Mouse (Mus musculus) kidney, adult 9 months (tissue): ENCODE results near the gene Atp6v0e.

Experiments used
- DNase-seq: peaks from one replicate; pipeline ENCODE4 v3.0.0; 2022

The Atp6v0e gene

DNA sequence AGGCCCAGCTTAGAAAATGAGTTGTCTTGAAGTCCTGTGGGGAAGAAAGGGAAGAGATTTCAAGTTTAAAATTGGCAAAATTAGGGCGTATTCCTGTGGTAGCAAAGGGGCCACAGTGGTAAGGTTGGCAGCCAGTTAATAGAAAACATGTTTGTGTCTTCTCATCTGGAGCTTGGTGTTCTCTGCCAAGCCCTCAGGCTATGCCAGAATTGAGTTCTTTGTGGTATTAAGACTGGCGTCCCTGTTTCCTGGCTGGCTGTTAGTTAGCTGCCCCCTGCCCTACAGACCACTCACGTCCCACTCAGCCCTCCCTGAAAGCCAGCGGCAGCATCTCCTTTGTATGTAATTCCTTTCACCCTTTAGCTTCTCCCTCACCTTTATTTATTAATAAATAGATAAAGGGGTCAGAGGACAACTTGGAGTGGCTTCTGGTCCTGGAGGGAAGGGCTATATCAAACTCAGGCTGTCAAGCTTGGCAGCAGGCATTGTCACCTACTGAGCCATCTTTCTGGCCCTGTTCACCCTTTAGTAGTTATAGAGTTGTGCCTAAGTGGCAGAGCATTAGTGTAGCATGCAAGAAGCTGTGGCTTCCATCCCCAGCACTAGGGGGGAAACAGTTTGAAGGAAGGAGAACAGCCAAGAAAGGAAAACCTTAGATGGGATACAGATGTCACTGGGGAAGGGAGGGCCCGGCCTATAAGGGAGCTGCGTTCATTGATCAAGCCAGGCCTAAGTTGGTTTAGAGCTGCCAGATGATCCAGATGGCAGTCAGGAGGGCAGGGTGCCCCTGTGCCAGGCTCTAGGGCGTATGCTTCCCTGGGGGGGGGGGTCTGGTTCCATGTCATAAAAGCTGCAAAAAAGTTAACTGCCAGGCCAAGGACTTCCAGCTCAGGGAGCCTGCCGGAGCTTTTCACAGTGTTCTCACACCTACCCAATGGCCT lies 26.0 kb downstream of the Atp6v0e start:
- DNase-seq, result no peak

DNA sequence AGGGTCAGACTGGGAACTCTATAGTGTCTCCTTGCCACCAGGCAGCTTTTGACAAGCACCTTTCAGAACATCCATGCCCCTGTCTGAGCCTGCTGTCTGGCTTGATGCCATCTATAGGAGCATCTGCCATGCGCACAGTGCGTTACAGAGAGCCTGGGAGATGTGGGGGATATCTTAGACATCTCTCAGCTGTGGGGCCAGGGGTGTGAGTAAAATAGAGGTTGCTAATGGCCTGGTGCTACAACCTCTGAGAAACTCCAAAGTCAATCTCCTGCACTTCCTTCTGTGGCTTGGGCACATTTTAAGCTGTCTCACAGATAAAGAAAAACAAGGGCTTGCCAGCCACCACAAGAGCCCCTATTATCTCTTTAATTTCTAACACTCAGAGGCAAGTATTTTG lies 26.8 kb downstream of the Atp6v0e start:
- DNase-seq, result no peak

DNA sequence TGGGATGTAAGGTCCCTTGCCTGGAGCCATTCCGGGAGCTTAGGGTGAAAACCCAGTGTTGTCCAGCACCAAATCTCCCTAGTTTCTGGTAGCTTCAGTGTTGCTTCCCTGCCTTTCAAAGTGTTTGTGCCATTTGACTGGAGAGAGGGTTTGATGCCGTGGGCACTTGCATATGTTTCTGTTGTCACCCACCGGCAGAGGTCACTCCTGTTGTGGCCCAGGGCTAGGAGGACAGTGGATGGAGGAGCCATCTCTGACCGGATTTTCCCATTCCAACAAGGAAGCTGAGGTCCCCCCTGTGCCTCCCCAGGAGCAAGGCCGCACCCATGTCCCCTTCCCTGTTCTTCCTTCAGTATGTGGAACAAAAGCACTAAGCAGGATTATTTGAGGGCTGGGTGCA lies 27.2 kb downstream of the Atp6v0e start:
- no peak for DNase-seq

DNA sequence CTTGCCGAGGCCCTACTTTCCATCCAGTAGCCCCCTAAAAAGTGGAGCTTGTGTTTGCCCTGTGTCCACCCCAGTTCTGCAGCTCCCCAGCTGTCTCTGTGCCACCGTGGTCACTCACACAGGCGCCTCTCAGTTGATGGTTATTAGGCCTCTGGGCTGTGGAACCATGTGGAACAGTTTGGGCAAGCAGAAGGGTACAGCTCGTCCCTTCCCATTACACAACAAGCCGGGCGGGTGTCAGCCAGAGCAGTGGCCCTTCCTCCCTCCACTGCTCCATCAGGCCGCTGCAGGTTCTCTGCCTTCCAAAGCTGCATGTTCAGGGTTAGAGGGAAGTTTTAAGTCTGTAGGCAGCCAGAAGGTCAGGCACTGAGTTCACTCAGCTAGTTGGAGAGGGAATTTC lies 28.1 kb downstream of the Atp6v0e start:
- DNase-seq, result peak; percentile 54

DNA sequence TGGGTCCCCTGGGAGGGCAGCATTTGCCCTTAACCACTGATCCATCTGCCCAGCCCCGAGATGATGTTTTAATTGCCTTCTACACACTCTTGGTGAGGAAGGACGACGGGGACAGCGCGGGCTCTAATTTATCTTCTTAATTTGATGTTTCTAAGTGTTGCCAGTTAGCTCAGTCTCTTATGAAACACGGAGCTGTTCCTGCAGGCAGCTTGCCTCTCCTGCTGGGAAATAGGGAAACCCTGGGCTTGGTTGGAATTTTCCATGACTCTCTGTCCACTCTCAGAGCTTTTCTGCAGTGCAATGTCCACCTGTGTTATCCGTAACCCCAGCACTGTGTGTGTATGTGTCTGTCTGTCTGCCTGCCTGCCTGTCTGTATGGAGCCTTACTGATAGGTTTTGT lies 30.4 kb downstream of the Atp6v0e start:
- peak; percentile 48 for DNase-seq

DNA sequence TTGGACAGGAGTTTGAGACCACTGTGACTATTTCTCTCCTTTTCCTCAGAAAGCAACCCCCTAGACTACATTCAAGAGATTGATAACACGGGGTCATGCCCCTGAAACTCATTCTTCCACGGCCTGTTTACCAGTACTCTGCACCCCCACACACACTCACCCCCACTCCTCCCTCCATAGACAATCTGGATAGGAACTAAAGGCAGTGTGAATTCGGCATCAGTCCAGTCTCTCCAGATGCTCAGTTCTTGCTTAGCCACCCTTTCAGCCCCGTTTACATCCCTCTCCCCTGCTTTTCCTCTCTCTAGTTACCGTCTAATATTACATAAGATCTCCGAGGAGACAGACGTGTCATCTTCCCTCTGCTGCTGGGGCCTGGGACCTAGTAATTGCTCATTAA lies 31.1 kb downstream of the Atp6v0e start:
- DNase-seq, result no peak

DNA sequence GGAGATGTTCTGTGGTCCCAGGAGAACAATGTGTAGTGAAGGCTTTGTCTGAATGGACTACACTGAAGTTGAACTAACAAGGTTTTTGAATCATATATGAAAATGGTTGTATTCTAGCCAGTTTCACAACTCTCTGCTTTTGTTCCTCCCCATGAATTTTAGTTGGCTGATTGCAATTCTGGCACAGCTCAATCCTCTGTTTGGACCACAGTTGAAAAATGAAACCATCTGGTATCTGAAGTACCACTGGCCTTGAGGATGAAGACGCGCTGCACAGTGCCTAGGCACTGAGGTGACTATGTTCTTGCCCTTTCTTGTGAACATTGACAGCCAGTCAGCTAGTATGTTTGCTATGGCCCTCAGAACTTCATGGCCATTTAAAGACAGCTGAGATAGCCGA lies 32.2 kb downstream of the Atp6v0e start:
- no peak for DNase-seq

DNA sequence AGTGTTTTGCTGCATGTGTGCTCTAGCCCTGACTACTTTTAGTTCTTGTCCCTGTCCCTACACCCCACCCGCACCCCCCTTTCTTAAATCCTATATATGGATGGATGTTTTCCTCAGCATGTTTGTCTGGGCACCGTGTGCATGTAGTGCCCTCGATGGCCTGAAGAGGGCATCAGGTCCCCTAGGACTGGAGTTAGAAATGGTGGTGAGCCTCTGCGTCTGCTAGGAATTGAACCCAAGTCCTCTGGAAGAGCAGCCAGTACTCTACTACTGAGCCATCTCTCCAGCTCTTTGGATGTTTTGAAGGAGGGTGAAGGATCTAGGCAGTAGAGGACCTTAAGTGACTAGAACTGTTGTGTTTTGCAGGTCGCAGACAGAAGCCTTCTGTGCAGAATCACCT lies 35.8 kb downstream of the Atp6v0e start:
- DNase-seq, result no peak

DNA sequence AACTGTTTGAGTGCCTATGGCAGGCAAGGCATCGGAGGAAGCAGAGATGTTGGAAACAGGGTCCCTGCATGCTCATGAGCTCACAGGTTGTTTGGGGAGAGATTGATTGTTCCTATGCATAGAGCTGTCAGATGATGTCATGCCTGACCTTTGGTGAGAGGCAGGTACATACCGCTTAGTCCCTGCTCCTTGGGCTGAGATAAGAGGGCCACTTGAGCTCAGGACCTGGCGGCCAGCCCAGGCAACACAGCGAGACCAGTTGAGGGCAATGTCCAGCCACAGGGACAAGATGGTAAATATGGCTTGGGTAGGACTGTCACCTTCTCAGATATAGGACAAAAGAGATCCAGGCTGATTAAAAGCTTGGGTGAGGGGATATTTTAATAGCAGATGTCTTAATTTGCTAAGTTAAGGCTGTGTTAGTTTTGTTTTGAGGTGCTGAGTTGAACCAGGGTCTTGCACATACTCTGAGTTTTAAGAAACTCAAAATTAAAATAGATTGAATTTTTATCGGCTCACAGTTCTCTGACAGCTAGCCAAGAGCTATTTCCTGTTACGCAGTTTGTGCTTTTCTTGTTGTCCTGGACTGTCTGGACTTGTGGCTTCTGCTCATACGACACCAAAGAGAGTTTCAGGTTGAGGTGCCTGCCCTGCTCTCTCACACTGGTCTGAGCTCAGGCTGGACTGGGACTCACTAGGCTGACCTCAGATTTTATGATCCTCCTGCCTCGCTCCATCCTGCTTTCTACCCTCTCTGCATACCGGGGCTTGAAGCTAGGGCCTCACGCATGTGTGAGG lies 37.0 kb downstream of the Atp6v0e start:
- DNase-seq, result peak; percentile 38

DNA sequence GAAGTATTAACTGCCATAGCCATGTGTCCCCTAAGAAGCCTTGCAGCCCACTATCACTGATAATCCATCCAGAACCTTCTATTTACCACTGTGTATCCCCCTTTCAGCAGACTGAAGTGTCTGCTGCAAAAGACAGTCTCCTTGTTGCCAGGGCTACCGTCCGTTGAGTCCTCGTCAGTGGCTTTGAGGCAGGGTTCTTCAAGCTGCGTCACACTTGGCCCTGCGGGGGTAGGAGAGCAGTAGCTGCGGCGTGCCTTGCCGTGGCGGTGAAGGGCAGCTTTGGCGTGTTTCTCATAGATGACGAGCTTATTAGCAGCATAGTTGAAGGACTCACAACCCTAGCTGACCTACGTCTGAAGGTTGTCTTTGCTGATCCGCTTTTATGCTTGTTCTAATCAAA lies 38.5 kb downstream of the Atp6v0e start:
- no peak for DNase-seq

DNA sequence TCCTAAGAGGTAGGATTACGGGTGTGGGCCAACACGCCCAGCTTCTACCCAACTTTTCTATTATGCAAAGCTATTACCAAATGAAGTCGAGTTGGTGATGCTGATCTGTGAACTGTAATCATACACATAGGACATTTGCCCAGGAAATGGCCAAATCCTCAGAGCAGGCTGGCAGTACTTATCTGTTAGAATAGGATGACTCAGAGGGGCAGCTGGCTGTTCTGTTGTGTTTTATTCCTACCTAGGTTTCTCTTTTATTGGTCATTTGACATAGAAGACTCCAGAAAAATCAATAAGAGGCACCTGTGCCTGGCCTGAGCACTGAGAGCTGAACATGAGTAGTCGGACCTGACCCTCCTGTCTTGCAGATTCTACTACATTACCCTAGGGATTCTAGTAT lies 39.6 kb downstream of the Atp6v0e start:
- DNase-seq, result no peak

DNA sequence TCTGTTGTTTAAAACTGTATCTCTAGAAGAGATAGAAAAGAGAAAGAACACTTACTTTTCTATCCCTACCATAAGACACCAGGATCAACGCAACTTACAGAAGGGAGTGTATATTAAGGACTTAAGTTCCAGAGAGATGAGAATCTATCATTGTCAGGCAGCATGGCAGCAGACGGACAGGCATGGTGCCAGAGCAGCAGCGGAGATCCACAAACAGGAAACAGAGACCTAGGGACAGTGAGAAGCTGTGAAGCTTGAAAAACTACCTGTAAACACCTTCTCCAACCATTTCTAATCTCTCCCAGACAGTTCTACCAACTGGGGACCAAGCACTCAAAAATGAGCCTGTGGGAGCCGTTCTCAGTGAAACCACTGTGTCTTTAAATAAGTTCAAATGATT lies 40.6 kb downstream of the Atp6v0e start:
- DNase-seq, result no peak

DNA sequence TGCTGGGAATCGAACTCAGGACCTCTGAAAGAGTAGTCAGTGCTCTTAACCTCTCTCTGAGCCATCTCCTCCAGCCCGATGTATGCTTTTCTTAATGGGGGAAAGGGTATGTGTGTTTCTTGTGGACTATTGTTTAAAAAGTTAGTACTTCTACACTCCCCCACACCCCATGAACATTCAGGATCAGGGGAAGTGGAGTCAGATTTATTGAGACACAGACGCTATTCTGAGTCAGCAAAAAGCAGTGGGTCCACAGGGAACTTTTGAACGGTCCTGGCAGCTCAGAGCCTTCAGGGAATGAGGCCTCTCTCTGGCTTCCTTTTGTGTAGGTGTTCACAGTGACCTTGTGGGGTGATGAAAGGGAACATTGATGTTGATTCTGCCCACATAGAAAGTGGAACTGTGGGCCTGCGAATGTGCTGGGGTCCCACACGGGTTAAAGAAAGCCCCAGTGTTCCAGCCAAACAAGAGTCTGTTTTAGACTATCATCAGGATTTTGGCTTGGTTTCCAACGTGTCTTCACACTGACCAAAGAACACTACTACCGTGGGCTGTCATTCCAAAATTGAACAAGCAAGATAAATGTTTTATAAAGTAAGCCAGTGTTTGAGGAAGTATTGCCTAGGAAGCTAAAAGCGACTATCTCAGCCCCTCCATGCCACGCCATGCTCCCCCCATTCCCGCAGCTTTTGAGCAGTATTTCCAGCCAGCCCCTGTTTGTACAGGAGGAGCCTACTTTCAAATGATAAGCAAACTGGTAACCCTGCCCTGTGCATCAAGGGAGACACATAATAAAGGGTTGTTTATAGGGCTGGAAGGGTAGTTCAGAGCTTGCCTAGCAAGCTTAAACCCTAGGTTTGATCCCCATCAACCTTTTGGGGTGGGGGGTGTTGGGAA lies 42.7 kb downstream of the Atp6v0e start:
- no peak for DNase-seq

DNA sequence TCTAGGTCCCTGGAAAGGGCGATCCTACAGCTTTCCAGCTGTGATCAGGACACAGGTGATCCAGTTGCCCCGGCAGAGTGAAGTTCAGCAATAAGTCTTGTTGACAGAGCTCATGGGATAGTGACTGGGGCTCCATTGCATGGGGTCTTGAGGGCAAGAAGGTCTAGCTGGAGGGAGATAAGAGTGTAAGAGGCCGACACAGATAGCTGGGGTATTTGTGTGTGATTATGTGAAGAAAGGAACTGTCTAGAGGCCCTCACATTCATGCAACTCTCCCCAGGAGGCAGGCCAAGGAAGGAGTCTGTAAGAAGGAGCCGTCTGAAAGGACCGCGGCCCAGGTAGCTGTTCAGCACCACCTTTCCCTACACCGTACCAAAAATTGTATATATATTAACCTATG lies 44.0 kb downstream of the Atp6v0e start:
- DNase-seq, result no peak

DNA sequence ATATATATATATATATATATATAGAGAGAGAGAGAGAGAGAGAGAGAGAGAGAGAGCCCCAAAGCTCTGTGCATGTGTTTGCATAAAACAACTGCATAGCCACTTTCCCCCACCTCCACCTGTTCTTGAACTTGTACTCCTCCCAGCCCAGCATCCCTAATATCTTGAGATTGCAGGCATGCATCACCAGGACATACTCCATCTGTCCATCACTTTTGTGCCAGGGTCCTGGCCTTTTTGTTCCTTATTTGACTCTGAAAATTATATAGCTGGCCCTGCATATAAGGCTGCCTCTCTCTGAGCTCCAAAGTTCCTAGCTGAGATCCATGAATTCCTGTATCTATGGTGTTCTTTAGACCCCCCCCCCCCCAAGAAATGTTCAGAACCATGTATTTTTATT lies 45.5 kb downstream of the Atp6v0e start:
- no peak for DNase-seq

DNA sequence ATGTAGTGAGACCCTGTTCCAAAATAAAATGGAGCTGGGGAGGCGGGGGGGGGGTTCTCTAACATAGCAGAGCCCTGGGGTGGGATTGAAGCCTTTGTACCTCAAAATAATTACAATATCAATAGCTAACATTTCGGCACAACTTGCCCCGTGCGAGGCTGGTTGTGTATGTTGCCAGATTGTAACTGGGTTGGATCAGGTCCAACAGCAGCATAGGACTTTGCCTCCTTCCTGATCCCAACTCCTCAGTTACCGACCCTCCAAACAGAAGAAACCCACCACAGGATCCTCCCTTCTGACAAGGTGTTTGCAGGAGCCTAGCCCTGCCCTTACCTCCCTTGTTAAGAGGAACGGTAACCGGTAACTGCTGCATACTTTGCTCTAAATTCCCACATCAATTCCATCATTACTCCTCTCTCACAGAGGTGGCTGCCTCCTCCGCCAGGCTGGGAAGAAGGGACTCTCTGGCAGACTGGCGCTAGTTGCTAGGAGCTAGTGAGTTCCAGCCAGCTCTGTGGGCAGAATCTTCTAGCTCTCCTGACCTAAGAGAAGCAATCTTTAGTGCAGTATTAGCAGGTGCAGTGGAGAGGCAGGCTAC lies 46.1 kb downstream of the Atp6v0e start:
- DNase-seq, result no peak

DNA sequence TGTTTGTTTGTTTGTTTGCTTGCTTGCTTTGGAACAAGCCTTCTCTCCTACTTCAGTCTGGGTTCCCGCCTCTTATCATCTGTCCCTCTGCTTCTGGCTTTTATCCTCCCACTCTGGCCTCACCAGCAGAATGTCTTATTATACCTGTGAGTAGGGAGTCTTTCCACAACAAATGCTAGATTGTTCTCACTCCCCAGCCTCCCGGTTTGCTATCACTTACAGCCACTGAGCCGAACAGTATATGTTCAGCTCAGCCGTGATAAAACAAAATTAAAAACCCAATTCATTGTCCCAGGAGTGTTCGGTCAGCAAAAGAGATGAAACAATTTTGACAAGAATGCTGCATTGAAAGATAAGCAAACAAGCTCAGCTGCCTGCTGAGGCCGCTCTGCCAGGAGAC lies 47.0 kb downstream of the Atp6v0e start:
- no peak for DNase-seq

DNA sequence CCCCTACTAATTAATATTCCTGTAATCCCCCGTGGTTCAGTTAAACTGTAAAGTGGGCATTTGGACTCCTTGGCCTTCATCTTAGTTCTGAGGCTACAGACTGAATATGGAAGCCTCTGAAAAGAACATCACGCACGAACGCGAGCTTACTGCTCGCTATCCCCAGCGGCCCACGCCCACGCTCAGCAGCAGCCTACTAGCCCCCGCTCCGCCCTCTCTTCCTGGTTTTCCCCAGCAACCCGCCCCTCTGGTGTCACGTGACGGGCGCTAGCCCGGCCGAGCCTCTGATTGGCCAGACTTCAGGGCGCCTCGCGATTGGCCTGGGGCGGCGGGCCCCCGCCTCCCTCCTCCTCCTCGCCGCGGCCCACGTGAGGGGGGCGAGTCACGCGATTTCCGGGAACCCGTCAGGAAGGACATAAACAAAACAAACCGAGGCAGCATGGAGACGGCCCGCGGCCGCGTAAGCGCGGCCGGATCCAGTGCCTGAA lies 52.3 kb downstream of the Atp6v0e start, which contains the start of gene Crebrf:
TSS of gene Crebrf (plus strand) at position 380 of the 488 bp plus-strand sequence.
- DNase-seq, result peak; percentile 99

DNA sequence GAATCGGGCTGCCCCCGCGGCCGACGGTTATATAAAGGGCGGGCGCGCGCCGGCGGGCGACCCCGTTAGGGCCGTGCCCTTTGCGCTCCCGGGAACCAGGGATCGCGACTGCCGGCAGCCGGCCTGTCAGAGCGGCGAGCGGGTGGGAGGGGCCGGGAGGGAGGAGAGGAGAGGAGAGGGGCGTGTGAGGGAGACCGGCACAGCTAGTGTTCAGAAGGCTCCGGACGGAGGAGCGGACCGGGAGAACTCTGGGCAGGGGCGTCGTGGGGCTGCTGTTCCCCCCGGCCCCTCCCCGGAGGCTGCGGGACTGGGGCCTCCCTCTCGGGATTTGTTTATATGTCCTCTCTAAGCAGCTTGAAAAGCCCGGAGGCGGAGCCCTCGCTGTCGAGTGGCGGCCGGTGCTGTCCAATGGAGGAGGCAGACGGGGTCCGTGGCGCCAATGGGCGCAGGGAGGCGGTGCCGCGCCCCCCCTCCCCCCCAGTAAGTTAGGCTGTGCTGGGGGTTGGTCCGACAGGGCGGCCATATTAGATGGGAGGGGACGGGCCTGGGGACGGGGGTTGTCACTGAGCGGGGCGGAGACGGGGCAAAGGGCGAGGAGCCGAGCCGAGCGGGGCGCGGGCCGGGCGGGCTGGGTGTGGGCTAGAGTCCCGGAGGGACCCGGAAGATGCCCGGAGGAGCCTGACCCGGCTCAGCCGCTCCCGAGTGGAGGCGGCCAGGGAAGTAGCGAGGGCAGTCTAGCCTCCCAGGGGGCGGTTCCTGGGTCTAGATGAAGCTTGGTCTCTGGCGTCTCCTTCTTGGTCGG lies 53.1 kb downstream of the Atp6v0e start:
- DNase-seq, result peak; percentile 97

DNA sequence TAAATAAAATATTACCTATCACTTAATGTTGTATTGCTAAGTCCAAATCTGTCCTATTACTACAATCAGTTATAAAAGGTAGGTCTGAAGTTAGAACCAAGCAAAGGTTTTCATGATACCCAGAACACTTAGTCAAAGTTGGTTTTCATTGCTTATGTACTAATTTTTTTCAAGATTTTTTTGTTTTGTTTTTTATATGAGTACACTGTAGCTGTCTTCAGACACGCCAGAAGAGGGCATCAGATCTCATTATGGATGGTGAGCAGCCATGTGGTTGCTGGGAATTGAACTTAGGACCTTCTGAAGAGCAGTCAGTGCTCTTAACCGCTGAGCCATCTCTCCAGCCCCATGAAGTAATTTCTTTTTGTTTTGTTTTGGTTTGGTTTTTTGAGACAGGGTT lies 54.8 kb downstream of the Atp6v0e start:
- DNase-seq, result no peak

DNA sequence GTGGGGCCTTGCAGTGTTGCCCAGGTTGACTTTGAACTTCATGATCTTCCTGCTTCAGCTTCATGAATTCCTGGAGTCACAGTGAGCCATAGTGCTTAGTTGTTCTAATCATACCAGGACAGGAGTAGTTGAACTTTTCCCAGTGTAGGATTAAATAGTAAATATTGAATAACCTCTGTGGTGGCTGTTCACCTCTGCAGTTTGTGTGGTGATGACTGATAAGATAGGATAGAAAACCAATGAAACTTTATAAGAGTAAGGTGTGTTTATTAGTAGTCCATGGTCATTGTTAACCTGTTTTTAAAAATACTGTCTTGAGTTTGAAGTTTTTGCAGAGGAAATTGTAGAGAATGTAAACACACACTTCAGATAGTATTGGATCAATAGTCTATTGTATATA lies 56.4 kb downstream of the Atp6v0e start:
- DNase-seq, result no peak

DNA sequence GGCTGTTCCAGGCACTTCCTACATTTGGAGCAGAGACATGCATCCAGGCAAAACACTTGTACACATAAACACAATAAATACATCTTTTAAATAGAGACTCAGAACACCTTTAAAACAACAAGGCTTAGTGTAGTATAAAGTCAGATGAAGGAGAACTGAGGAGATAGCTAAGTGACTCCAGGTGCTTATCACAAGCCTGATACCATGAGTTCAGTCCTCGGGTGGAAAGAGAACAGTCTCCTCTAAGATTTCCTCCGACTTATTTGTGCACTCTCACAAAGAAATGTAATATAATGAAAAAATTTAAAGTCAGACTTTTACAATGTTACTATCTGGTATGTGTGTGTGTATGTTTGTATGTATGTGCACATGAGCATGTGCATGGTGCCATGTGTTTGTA lies 58.8 kb downstream of the Atp6v0e start:
- DNase-seq, result no peak
